Mouse (Mus musculus): ENCODE measurements around the gene Prph.

- TF ChIP-seq CTCF (IDR thresholded peaks at IDR 0.05; ENCODE audit: low read depth, low read length), result no peak
- no peak for TF ChIP-seq POLR2A (IDR thresholded peaks at IDR 0.05; ENCODE audit: borderline replicate concordance, low read depth, low read length)
Observed at GRCm38 (mm10) chr15:99042334-99042733, 12.6 kb upstream of the Prph start.
